ENCODE assay signal across 9 mouse cellular contexts in genomic region chr10:42697007-42697406, GRCm38 (mm10).
A peak's percentile ranks its signal among the peaks of the same experiment; 100 is the strongest.
DNase-seq lines count a peak whose midpoint lies in the region; ATAC-seq lines count a peak whose summit lies in the region.
"Had no signal": no experiment of that assay in that cellular context is flagged by ENCODE, and none has a peak within 500 bp of the region (broad histone marks: within the 10 kb centered on the region; RNA-seq: fewer than 3 reads in every experiment).

No protein-coding gene starts in this region.

- peak; percentile 74 for DNase-seq in liver
- DNase-seq in adrenal gland, postnatal 25 days, result peak; percentile 73
- DNase-seq in embryo, embryonic 11 days, result peak; percentile 69
- peak; percentile 54 to 74 for DNase-seq in heart, postnatal 14 days
- DNase-seq in layer of hippocampus, postnatal 36 days, result peak; percentile 46 to 59
- DNase-seq in mesoderm, embryonic 11.5 days (ENCODE audit: low read depth, low spot score), result peak; percentile 71
- peak; percentile 27 to 58 for DNase-seq in spleen, postnatal 36 days (ENCODE audit: low spot score in 2 of 2)

- H3K4me3 ChIP-seq in liver, embryonic 12.5 days, result no peak overlapping the region
- H3K4me3 ChIP-seq: stomach, embryonic 15.5 days had no signal

- H3K27ac ChIP-seq in liver, embryonic 12.5 days, result no peak overlapping the region
- H3K27ac ChIP-seq: stomach, embryonic 15.5 days had no signal

- no peak overlapping the region for H3K4me2 ChIP-seq in liver, embryonic 12.5 days
- H3K4me2 ChIP-seq: stomach, embryonic 15.5 days had no signal

- no peaks in the 10 kb centered on the region for H3K27me3 ChIP-seq in liver, embryonic 12.5 days (replicated peaks)
- H3K27me3 ChIP-seq: stomach, embryonic 15.5 days had no signal

- no peak overlapping the region for H3K9ac ChIP-seq in liver, embryonic 12.5 days
- H3K9ac ChIP-seq: stomach, embryonic 15.5 days had no signal

- WGBS in liver, embryonic 12.5 days (ENCODE audit: insufficient replicate concordance), result 19% methylated on average over 8 of the region's 8 CpGs

- H3K4me1 ChIP-seq in liver, embryonic 12.5 days, result no peaks in the 10 kb centered on the region
- H3K4me1 ChIP-seq: stomach, embryonic 15.5 days had no signal

- peaks cover 35% of the 10 kb centered on the region for H3K36me3 ChIP-seq in liver, embryonic 12.5 days
- H3K36me3 ChIP-seq: stomach, embryonic 15.5 days had no signal

- no peaks in the 10 kb centered on the region for H3K9me3 ChIP-seq in liver, embryonic 12.5 days (replicated peaks)
- H3K9me3 ChIP-seq: stomach, embryonic 15.5 days had no signal

- intact Hi-C loops in heart, postnatal 14 days (cut with DNase I), result loop anchor here (5.0 to 10.0 kb wide), 2 partner anchors 138 to 290 kb away; no protein-coding TSS in a partner anchor

- no peak for ATAC-seq in liver, embryonic 12.5 days
